Mouse (Mus musculus) ES-E14 (cell line): ENCODE data around the gene Fam241a.

Experiments
- HCFC1 ChIP-seq: IDR thresholded peaks from 2 replicates; pipeline ENCODE4 v1.6.1; 2012; ENCODE audit warnings: low read length, inconsistent platforms, borderline replicate concordance; ENCODE audit not compliant: insufficient read depth
- MAFK ChIP-seq: IDR thresholded peaks from 2 replicates; pipeline ENCODE4 v1.6.1; 2014; ENCODE audit warnings: mild to moderate bottlenecking, low read depth, low read length, inconsistent platforms; ENCODE audit not compliant: insufficient read depth
- ZC3H11A ChIP-seq: IDR thresholded peaks from 2 replicates; pipeline ENCODE4 v1.6.1; 2012; ENCODE audit warnings: low read depth, mild to moderate bottlenecking, inconsistent platforms, low read length, borderline replicate concordance
- ZNF384 ChIP-seq: IDR thresholded peaks from 2 replicates; pipeline ENCODE4 v1.6.1; 2012; ENCODE audit warnings: low read depth, low read length, inconsistent platforms

GRCm38 (mm10) chr3:127891906-127892305, 4.2 kb downstream of the Fam241a start:
- TF ChIP-seq ZC3H11A (no peak), MAFK (no peak), ZNF384 (no peak), HCFC1 (no peak)
